Mouse (Mus musculus) regulatory T cell (primary cell): ENCODE data around the gene Foxn2.

Experiments used
- in situ Hi-C: fragments of 300-600 bp; cut with MboI, MseI; formaldehyde crosslinking; loops from one replicate; pipeline ENCODE4 v1.15.1; 2025; ENCODE audit warnings: high pct_unique_total_duplicates

Gene Foxn2

GRCm38 (mm10) chr17:88492107-88492460, 51.6 kb downstream of the Foxn2 start:
- in situ Hi-C loops: no loop called here

- in situ Hi-C loops: no loop called here
Observed at GRCm38 (mm10) chr17:88493551-88493950, 53.0 kb downstream of the Foxn2 start.

- in situ Hi-C loops: no loop called here
Observed at GRCm38 (mm10) chr17:88494121-88494771, 53.7 kb downstream of the Foxn2 start.

DNA sequence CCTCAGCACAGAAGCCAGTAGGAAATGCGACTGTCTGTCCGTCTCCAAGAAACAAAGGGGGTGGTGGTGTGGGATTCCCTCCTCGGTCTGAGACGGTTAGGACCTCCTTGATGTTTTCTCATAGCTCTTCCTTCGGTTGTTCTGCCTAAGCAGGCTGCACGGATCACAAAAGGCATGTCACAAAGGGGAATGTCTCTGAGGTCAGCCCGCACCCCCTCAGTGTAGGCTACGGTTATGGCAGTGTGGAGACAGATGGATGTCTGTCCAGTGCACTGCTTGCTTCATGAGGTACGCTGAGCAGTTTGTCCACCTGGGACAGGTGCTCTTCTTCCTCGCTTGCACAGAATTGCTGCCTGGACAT, 54.2 kb downstream of the Foxn2 start:
- in situ Hi-C loops: no loop called here

DNA sequence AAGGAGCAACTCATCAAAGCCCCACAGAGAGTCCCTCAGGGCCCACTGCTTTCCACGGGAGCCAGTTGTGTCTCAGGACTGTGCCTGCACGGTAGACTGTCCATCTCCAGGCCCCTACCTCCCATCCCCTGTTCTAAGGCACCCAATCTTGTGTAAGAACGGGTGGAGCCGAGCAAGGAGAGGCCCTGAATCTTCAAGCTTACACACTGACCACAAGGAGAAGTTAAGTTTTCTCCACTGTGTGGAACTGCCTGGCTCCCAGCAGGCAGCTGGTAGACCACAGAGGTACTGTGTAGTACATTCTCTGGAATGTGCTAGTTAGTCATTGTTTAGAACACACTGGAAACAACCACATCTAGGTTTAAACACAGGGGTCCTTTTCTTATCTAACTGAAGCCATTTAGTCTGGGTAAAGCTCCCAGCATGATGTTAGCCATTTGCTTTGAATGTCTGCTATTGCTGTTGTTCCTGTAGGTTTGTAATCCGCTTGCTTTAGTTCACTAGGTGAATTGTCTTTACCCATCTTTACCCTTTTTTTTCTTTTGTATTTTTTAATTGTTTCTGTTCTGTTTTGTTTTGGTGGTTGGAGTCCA, 57.7 kb downstream of the Foxn2 start:
- in situ Hi-C loops: no loop called here

GRCm38 (mm10) chr17:88504056-88504455, 63.5 kb downstream of the Foxn2 start:
- in situ Hi-C loops: no loop called here

DNA sequence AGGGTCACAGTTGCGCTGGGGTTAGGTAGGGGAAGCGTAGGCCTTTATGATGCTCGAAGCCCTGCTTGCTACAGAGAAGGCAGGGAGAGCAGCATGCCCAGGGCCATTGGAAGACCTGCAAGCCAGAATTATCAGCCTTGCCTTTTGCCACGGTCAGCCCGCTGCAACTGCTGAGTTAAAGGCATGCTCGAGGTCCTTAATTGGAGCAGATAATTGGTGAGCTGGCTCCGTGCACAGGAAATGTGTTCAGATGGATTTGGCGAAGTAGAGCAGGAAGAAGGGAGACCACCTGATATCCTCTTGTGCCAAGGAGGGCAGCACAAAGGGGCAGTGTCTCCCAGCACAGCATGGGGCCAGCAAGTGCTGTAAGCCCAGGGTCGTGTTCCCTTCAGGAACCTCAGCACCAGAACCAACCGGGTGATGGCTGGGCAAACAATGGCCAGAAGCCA, 64.8 kb downstream of the Foxn2 start:
- in situ Hi-C loops: no loop called here

DNA sequence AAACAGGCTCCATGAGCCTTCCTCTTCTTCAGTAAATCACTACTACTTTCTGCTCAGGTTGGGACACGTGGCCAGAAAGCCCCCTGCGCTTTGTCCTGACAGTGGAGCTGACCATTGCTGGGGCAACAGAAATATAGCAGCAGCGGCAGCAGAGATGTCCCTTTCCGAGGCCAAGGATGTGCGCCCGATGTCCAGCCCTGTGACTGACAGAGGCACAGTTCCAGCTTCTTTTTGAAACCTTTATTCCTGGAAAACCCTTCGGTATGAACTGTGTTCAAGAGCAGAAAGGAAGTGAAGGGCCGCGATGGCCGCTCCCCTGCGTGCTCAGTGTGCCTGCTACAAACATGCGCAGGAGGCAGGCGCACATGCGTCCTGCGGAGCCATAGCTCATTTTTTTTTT, 65.4 kb downstream of the Foxn2 start:
- in situ Hi-C loops: no loop called here

GRCm38 (mm10) chr17:88507376-88507775, 66.9 kb downstream of the Foxn2 start:
- in situ Hi-C loops: no loop called here

- in situ Hi-C loops: no loop called here
Observed at GRCm38 (mm10) chr17:88508846-88509508, 68.5 kb downstream of the Foxn2 start.

- in situ Hi-C loops: loop anchor here (5.0 kb wide), 2 partner anchors 248 to 478 kb away; no protein-coding TSS in a partner anchor
Observed at GRCm38 (mm10) chr17:88509999-88510398, 69.5 kb downstream of the Foxn2 start.

DNA sequence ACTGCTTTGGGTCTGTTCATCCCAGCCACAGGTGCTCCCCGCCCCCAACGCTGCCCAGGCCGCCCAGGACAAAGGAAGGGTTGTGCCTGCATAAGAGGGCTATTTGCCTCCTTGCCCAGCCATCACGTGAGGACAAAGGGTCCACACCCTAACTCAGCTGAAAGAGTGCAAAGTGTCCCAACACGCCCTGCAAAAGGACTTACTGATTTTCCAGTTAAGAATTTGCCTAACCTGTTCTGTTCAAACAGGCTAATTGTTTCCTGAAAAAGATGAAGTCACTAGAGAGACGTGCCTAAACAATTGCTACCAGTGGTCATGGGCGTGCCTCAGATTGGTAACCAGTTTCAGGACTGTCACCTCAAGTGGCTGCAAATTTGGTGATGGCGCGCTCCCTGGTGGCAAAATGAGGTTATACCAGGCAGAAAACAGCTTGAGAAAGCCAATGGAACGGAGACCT, 70.6 kb downstream of the Foxn2 start:
- in situ Hi-C loops: loop anchor here (5.0 kb wide), 2 partner anchors 249 to 479 kb away; no protein-coding TSS in a partner anchor

- in situ Hi-C loops: no loop called here
Observed at GRCm38 (mm10) chr17:88516477-88516876, 76.0 kb downstream of the Foxn2 start.

- in situ Hi-C loops: no loop called here
Observed at GRCm38 (mm10) chr17:88527781-88528180, 87.3 kb downstream of the Foxn2 start.

GRCm38 (mm10) chr17:88529519-88530235, 89.2 kb downstream of the Foxn2 start, which contains the start of gene Ppp1r21:
Gene Ppp1r21 (plus strand): TSS chr17:88530118.
- in situ Hi-C loops: loop anchor here (10.0 kb wide), 1 partner anchor 85 kb away; the partner anchor contains the start of gene Foxn2

GRCm38 (mm10) chr17:88530236-88530619, 89.7 kb downstream of the Foxn2 start:
- in situ Hi-C loops: loop anchor here (10.0 kb wide), 1 partner anchor 85 kb away; the partner anchor contains the start of gene Foxn2

DNA sequence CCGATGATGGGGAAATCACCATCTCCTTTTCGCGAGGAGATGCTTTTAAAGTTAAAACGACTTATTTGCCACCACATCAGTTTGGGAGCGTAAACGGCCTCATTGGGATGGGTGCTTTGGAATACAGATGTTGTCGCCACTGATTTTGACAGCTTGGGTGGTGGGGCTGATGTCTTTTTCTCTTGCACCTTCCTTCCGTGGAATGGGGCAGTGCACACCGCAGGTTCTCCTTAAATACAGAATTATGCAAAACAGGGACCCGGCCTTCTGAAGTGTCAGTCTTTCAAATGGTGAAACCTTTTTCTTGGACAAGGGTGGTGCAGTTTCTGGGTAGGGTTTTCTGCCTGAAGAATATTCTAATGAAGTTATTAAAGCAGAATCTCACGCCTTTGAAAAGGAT, 90.2 kb downstream of the Foxn2 start:
- in situ Hi-C loops: loop anchor here (10.0 kb wide), 1 partner anchor 86 kb away; the partner anchor contains the start of gene Foxn2

DNA sequence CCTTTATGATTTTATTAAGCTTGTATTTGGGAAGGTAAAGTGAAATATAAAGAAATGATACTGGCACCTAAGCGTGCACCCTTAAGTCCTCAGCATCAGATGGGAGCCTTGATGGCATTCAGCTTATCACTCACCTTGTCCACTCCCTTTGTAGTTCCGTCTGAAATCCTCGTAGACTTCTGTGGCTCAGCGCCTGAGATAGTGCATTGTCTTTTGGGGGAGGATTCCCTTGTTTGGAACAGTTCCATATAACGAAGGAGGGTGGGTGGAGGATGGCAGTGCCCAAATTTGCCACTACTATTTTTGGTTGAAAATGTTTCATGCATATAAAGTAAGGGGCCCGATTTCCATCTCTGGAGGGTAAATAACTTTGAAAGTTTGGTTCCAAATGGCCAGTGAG, 90.7 kb downstream of the Foxn2 start:
- in situ Hi-C loops: loop anchor here (10.0 kb wide), 1 partner anchor 86 kb away; the partner anchor contains the start of gene Foxn2

GRCm38 (mm10) chr17:88537842-88538430, 97.4 kb downstream of the Foxn2 start:
- in situ Hi-C loops: loop anchor here (10.0 kb wide), 1 partner anchor 93 kb away; the partner anchor contains the start of gene Foxn2
